Mouse (Mus musculus): ENCODE results near the gene Mcoln1. TPM values are rescaled to one million over a fixed set of nuclear protein-coding genes. Genes with fewer than 3 reads are reported as not detected.

Gene Mcoln1
- polyA plus RNA-seq, 1 experiment from 2014 or later: 42.3 TPM

GRCm38 (mm10) chr8:3536053-3536841, 36.0 kb downstream of the Mcoln1 start:
- H3K36me3 ChIP-seq: peaks cover 52% of the 10 kb centered on the region
- H3K27ac ChIP-seq: no peak overlapping the region
- H3K4me2 ChIP-seq: no peak overlapping the region
- WGBS: 58% methylated on average over 15 of the region's 15 CpGs
- ATAC-seq (replicated peaks; ENCODE audit: insufficient number of reproducible peaks, insufficient read depth, low FRiP score, low read depth): no peak
- H3K27me3 ChIP-seq: no peaks in the 10 kb centered on the region
- H3K4me1 ChIP-seq (replicated peaks): no peaks in the 10 kb centered on the region
- H3K9me3 ChIP-seq (replicated peaks): no peaks in the 10 kb centered on the region
- H3K4me3 ChIP-seq: no peak overlapping the region
- H3K9ac ChIP-seq: no peak overlapping the region

DNA sequence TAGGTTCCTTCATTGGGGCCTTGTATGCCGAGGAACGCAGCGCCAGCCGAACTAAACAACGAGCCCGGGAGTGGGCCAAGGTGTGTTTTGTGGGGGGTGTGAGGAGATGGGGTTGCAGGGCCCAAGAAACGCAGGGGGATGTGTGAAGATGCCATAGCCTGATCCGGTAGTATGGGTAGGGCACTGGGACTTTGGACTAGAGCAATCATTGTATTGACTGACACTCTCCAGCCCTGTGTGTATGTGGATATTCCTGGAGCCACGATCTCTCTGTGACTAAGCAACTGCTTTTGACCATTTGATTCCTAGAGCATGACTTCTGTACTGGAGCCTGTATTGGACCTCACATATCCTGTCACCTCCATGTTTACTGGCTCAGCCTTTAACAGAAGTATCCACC, 36.7 kb downstream of the Mcoln1 start:
- no peak for ATAC-seq (replicated peaks; ENCODE audit: insufficient number of reproducible peaks, insufficient read depth, low FRiP score, low read depth)
- H3K27ac ChIP-seq: no peak overlapping the region
- H3K4me1 ChIP-seq (replicated peaks): no peaks in the 10 kb centered on the region
- WGBS: 93% methylated on average over 9 of the region's 9 CpGs
- H3K4me2 ChIP-seq: no peak overlapping the region
- no peak overlapping the region for H3K9ac ChIP-seq
- peaks cover 51% of the 10 kb centered on the region for H3K36me3 ChIP-seq
- no peaks in the 10 kb centered on the region for H3K27me3 ChIP-seq
- H3K9me3 ChIP-seq (replicated peaks): no peaks in the 10 kb centered on the region
- H3K4me3 ChIP-seq: no peak overlapping the region

GRCm38 (mm10) chr8:3537666-3538065, 37.4 kb downstream of the Mcoln1 start:
- 94% methylated on average over 26 of the region's 26 CpGs for WGBS
- ATAC-seq (replicated peaks; ENCODE audit: insufficient number of reproducible peaks, insufficient read depth, low FRiP score, low read depth): no peak
- H3K4me3 ChIP-seq: no peak overlapping the region
- no peak overlapping the region for H3K27ac ChIP-seq
- no peaks in the 10 kb centered on the region for H3K27me3 ChIP-seq
- H3K4me1 ChIP-seq (replicated peaks): no peaks in the 10 kb centered on the region
- no peaks in the 10 kb centered on the region for H3K9me3 ChIP-seq (replicated peaks)
- no peak overlapping the region for H3K9ac ChIP-seq
- no peak overlapping the region for H3K4me2 ChIP-seq
- H3K36me3 ChIP-seq: peaks cover 44% of the 10 kb centered on the region

- H3K27me3 ChIP-seq: no peaks in the 10 kb centered on the region
- peaks cover 56% of the 10 kb centered on the region for H3K36me3 ChIP-seq
- H3K9me3 ChIP-seq (replicated peaks): no peaks in the 10 kb centered on the region
- H3K9ac ChIP-seq: no peak overlapping the region
- H3K4me1 ChIP-seq (replicated peaks): no peaks in the 10 kb centered on the region
- whole genome bisulfite sequencing: 73% methylated on average over 7 of the region's 7 CpGs
- ATAC-seq (replicated peaks; ENCODE audit: insufficient number of reproducible peaks, insufficient read depth, low FRiP score, low read depth): no peak
- no peak overlapping the region for H3K4me2 ChIP-seq
- H3K4me3 ChIP-seq: no peak overlapping the region
- no peak overlapping the region for H3K27ac ChIP-seq
Measured at GRCm38 (mm10) chr8:3539146-3539545, 38.9 kb downstream of the Mcoln1 start.

DNA sequence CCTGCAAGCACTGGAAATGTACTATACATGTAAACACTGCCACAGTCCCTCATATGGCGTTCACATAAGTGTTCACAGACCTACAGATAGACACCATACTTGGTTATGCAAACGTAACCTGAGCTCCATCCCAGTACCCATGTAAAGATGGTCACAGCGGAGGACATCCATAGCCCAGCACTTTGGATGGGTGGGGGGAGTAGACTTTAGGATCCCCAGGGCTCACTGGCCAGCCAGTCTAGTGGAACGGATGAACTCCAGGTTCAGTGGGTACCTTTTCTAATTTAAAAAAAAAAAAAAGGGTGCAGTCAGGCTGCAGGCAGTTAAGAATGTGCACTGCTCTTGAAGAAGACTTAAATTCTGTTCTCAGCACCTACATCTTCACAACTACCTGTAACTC, 39.8 kb downstream of the Mcoln1 start:
- Histone ChIP-seq H3K9ac (no peak overlapping the region), H3K4me2 (no peak overlapping the region), H3K4me1 (replicated peaks) (no peaks in the 10 kb centered on the region), H3K36me3 (peaks cover 60% of the 10 kb centered on the region), H3K27me3 (no peaks in the 10 kb centered on the region), H3K9me3 (replicated peaks) (no peaks in the 10 kb centered on the region), H3K4me3 (no peak overlapping the region), H3K27ac (no peak overlapping the region)
- WGBS: 93% methylated on average over 4 of the region's 4 CpGs
- ATAC-seq (replicated peaks; ENCODE audit: insufficient number of reproducible peaks, insufficient read depth, low FRiP score, low read depth): no peak

- Histone ChIP-seq H3K4me2 (no peak overlapping the region), H3K36me3 (peaks cover 21% of the 10 kb centered on the region), H3K27me3 (no peaks in the 10 kb centered on the region), H3K9me3 (replicated peaks) (no peaks in the 10 kb centered on the region), H3K4me3 (no peak overlapping the region), H3K4me1 (replicated peaks) (no peaks in the 10 kb centered on the region), H3K9ac (no peak overlapping the region), H3K27ac (no peak overlapping the region)
- no peak for ATAC-seq (replicated peaks; ENCODE audit: insufficient number of reproducible peaks, insufficient read depth, low FRiP score, low read depth)
- 90% methylated on average over 2 of the region's 2 CpGs for WGBS
Measured at GRCm38 (mm10) chr8:3546511-3546910, 46.3 kb downstream of the Mcoln1 start.

GRCm38 (mm10) chr8:3552240-3552639, 52.0 kb downstream of the Mcoln1 start:
- no peak overlapping the region for H3K9ac ChIP-seq
- no peaks in the 10 kb centered on the region for H3K36me3 ChIP-seq
- no peak overlapping the region for H3K4me2 ChIP-seq
- no peak overlapping the region for H3K4me3 ChIP-seq
- 90% methylated on average over 1 of the region's 1 CpGs for WGBS
- H3K9me3 ChIP-seq (replicated peaks): no peaks in the 10 kb centered on the region
- no peak overlapping the region for H3K27ac ChIP-seq
- no peaks in the 10 kb centered on the region for H3K27me3 ChIP-seq
- no peaks in the 10 kb centered on the region for H3K4me1 ChIP-seq (replicated peaks)
- ATAC-seq (replicated peaks; ENCODE audit: insufficient number of reproducible peaks, insufficient read depth, low FRiP score, low read depth): no peak

- no peak overlapping the region for H3K9ac ChIP-seq
- H3K27me3 ChIP-seq: 0 out of 2 replicates have a peak, but pooled peaks cover 4% of the 10 kb centered on the region
- 54% methylated on average over 4 of the region's 4 CpGs for WGBS
Measured at GRCm38 (mm10) chr8:3556114-3556513, 55.9 kb downstream of the Mcoln1 start.

More at GRCm38 (mm10) chr8:3556114-3556513, 55.9 kb downstream of the Mcoln1 start:
- H3K9me3 ChIP-seq (replicated peaks): no peaks in the 10 kb centered on the region
- no peak overlapping the region for H3K27ac ChIP-seq
- H3K4me2 ChIP-seq: no peak overlapping the region
- peak; percentile 84 for ATAC-seq (replicated peaks; ENCODE audit: insufficient number of reproducible peaks, insufficient read depth, low FRiP score, low read depth)
- H3K4me3 ChIP-seq: no peak overlapping the region
- no peaks in the 10 kb centered on the region for H3K4me1 ChIP-seq (replicated peaks)
- no peaks in the 10 kb centered on the region for H3K36me3 ChIP-seq

Other genes with a start within 250 kb of the Mcoln1 start
- 50.5 and 58.4 TPM in 2 replicates for gene Insr, start 220.8 kb upstream of the Mcoln1 start, polyA plus RNA-seq (2015; fragmentation: Nextera tagmentation; extraction: Ambion mirVana)
- 0.10 and 1.1 TPM in 2 replicates for gene A430078G23Rik, start 147.0 kb upstream of the Mcoln1 start, polyA plus RNA-seq (2015; fragmentation: Nextera tagmentation; extraction: Ambion mirVana)
- gene Arhgef18, start 107.5 kb upstream of the Mcoln1 start, polyA plus RNA-seq (2015; fragmentation: Nextera tagmentation; extraction: Ambion mirVana): 4.1 and 6.0 TPM in 2 replicates
- 5.2 and 5.8 TPM in 2 replicates for gene Pex11g, start 32.8 kb upstream of the Mcoln1 start, polyA plus RNA-seq (2015; fragmentation: Nextera tagmentation; extraction: Ambion mirVana)
- not detected in 2 replicates for gene Tex45, start 29.6 kb upstream of the Mcoln1 start, polyA plus RNA-seq (2015; fragmentation: Nextera tagmentation; extraction: Ambion mirVana)
- 26.4 and 34.9 TPM in 2 replicates for gene Zfp358, start 7.3 kb upstream of the Mcoln1 start, polyA plus RNA-seq (2015; fragmentation: Nextera tagmentation; extraction: Ambion mirVana)
- 14.2 and 18.6 TPM in 2 replicates for gene Pnpla6, start 14.9 kb downstream of the Mcoln1 start, polyA plus RNA-seq (2015; fragmentation: Nextera tagmentation; extraction: Ambion mirVana)
- gene C330021F23Rik, start 67.5 kb downstream of the Mcoln1 start, polyA plus RNA-seq (2015; fragmentation: Nextera tagmentation; extraction: Ambion mirVana): 4.8 and 5.4 TPM in 2 replicates
- 1.3 and 3.0 TPM in 2 replicates for gene Camsap3, start 86.8 kb downstream of the Mcoln1 start, polyA plus RNA-seq (2015; fragmentation: Nextera tagmentation; extraction: Ambion mirVana)
- 27.0 and 36.3 TPM in 2 replicates for gene Xab2, start 120.9 kb downstream of the Mcoln1 start, polyA plus RNA-seq (2015; fragmentation: Nextera tagmentation; extraction: Ambion mirVana)
- gene Pet100, start 121.1 kb downstream of the Mcoln1 start, polyA plus RNA-seq (2015; fragmentation: Nextera tagmentation; extraction: Ambion mirVana): 72.7 and 104 TPM in 2 replicates
- gene Pcp2, start 125.1 kb downstream of the Mcoln1 start, polyA plus RNA-seq (2015; fragmentation: Nextera tagmentation; extraction: Ambion mirVana): 0.33 TPM in 1 of 2 replicates, not detected in the other
- 35.1 and 55.6 TPM in 2 replicates for gene Stxbp2, start 130.5 kb downstream of the Mcoln1 start, polyA plus RNA-seq (2015; fragmentation: Nextera tagmentation; extraction: Ambion mirVana)
- gene Retn, start 155.3 kb downstream of the Mcoln1 start, polyA plus RNA-seq (2015; fragmentation: Nextera tagmentation; extraction: Ambion mirVana): 0.16 TPM in 1 of 2 replicates, not detected in the other
- 0.29 and 0.51 TPM in 2 replicates for gene Mcemp1, start 165.3 kb downstream of the Mcoln1 start, polyA plus RNA-seq (2015; fragmentation: Nextera tagmentation; extraction: Ambion mirVana)
- 5.7 and 6.6 TPM in 2 replicates for gene Fcor, start 171.9 kb downstream of the Mcoln1 start, polyA plus RNA-seq (2015; fragmentation: Nextera tagmentation; extraction: Ambion mirVana)
- gene Trappc5, start 175.8 kb downstream of the Mcoln1 start, polyA plus RNA-seq (2015; fragmentation: Nextera tagmentation; extraction: Ambion mirVana): 30.5 and 34.0 TPM in 2 replicates
- 0.14 TPM in 1 of 2 replicates, not detected in the other for gene Fcer2a, start 193.7 kb downstream of the Mcoln1 start, polyA plus RNA-seq (2015; fragmentation: Nextera tagmentation; extraction: Ambion mirVana)
- gene Clec4g, start 220.2 kb downstream of the Mcoln1 start, polyA plus RNA-seq (2015; fragmentation: Nextera tagmentation; extraction: Ambion mirVana): 3.2 and 3.6 TPM in 2 replicates
- gene Cd209a, start 248.5 kb downstream of the Mcoln1 start, polyA plus RNA-seq (2015; fragmentation: Nextera tagmentation; extraction: Ambion mirVana): 0.11 and 0.34 TPM in 2 replicates

All from heart, embryonic 15.5 days (tissue).